Mouse (Mus musculus) frontal cortex, adult (tissue): ENCODE data around the gene Acbd4.

ENCODE experiments used
- ATAC-seq: cut with Nextera tagmentation; 2 replicates; pipeline ENCODE4 v1.9.2; 2017; ENCODE audit warnings: mild to moderate bottlenecking, moderate library complexity, mixed read lengths; ENCODE audit not compliant: low TSS enrichment

Acbd4 gene

DNA sequence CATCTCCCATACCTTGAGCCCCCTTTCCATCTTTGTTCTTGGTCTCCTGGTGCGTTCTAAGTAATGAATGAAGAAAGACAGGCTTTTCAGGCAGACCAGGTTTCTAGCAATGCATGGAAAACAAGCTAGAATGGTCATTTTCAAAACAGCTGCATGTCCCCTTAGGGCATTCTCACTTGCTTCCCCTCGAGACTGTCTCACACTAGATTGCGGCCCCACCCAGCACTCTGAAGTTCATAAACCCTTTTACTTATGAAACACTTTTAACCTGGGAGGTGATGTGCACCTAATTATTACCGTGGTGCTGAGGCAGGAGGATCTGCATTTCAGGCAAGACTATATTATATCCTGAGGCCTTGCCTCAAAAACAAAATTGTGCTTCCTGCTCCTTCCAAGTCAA, 12.3 kb downstream of the Acbd4 start:
- ATAC-seq, result no peak

DNA sequence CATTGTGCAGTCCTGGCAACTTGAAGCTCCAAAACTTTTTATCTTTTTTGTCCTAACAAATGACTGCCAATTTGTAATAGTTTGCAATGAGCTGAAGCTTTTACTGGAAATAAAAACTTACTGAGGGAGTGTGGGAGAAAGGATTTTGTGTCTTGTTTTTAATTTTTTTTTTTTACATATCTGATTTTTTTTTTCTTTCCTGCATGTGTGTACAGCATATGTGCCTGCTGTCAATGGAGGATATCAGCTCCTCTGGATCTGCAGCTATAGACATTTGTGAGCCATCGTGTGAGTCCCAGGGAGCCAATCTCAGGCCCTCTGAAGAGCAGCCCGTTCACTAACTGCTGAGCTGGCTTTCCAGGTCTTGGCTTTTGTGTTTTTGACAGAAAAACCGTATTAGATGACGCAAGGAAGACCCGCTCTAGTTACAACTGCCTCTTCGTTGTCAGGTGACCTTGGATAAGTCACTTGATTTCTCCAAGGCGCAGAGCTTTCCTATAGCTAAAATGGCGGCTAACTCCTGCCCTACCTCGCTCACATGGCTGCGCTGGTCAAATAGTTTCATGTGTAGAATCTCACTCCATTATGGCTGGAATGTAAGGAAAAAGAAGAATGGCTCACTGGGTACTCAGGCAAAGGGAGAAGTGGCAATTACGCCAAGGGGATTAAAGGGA, 12.9 kb downstream of the Acbd4 start:
- no peak for ATAC-seq

- ATAC-seq, result peak; percentile 38
Measured at GRCm38 (mm10) chr11:103115163-103116007, 13.9 kb downstream of the Acbd4 start.

- peak; percentile 91 for ATAC-seq
Measured at GRCm38 (mm10) chr11:103116008-103116818, 14.7 kb downstream of the Acbd4 start, which contains the start of gene Hexim1. Gene Hexim1 (plus strand): TSS chr11:103116231.

GRCm38 (mm10) chr11:103116959-103117590, 15.6 kb downstream of the Acbd4 start:
- peak; percentile 24; the same call in 1 of the 2 replicates for ATAC-seq

GRCm38 (mm10) chr11:103117591-103118009, 16.1 kb downstream of the Acbd4 start:
- no peak for ATAC-seq

DNA sequence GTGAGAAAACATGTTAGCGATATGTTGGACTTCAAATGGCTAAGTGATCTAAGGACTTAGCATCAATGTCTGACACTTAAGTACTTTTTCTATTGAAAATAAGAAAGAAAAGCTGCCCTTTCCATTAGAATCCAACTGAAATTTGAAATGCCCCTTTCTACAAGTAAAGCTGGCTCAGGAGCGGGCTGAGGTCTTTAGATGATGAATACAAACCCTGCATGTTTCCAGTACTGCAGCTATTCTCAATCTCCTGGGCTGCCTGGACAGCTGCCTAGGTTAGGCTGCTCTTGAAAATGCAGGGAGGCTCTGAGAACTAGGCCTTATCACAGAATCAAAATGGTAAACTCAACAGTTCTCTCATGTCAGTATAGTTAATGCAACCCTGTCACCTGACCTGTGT, 17.4 kb downstream of the Acbd4 start:
- no peak for ATAC-seq

DNA sequence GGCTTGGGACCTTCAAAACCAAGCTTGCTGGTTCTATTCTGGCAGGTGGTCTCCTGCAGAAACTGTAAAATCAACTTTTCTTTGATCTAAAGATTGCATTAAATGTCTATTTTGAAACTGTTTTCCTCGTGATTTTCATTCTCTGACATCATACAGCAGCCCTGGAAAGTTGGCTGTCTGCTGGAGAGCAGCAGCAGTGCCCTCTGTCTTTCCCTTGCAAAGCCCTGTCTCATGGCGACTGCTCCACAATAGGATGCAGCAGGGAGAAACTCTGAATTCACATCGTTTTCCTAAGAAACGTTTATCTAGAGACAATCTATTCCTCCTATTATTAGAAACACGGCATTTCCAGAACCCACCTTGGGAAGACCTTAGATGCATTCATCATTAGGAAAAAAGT, 18.1 kb downstream of the Acbd4 start:
- ATAC-seq, result no peak

GRCm38 (mm10) chr11:103120315-103120714, 18.8 kb downstream of the Acbd4 start:
- ATAC-seq, result no peak

DNA sequence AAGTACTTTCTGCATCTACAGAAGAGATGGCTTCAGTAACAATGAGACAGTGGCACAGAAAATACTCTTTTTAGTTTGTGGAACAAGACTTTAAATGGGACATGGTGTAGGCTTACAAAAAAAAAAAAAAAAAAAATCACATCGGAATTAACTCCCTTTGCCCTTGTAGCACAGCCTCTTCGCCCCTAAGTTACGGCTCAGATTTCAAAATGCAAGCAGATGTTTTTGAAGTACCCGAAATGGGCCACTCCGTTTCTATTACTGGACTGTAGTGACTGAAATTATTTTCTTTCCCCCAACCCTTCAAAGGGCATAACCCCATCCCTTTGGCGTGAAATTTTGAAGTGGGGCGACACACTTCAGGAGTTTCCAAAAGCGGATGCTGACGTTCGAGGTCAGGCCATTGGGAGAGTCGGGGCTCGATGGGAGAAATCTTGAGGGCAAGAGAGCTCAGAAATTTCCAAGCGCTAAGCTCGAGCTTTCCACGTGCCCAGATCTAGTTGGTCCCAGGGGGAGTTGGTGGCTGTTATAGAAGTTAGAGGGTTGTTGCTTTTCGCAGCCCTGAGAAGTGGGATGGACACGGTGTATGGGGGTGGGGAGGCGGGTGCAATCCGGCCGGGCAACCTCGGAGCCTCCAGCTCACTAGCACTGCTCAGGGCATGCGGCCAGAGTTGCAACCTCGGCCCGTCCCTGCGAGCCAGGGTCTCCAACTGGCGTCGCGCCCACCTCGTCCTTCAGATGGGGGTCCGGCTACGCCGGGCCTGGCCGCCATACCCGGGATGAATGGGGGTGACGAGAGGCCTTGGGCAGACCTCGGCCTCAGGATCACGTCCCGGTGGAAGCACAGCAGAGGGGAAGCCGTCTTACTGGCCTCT, 30.5 kb downstream of the Acbd4 start, which contains the start of gene Hexim2:
Hexim2 (plus strand) TSS at position 729 of the 875 bp plus-strand sequence.
- peak; percentile 14; the same call in 1 of the 2 replicates for ATAC-seq

DNA sequence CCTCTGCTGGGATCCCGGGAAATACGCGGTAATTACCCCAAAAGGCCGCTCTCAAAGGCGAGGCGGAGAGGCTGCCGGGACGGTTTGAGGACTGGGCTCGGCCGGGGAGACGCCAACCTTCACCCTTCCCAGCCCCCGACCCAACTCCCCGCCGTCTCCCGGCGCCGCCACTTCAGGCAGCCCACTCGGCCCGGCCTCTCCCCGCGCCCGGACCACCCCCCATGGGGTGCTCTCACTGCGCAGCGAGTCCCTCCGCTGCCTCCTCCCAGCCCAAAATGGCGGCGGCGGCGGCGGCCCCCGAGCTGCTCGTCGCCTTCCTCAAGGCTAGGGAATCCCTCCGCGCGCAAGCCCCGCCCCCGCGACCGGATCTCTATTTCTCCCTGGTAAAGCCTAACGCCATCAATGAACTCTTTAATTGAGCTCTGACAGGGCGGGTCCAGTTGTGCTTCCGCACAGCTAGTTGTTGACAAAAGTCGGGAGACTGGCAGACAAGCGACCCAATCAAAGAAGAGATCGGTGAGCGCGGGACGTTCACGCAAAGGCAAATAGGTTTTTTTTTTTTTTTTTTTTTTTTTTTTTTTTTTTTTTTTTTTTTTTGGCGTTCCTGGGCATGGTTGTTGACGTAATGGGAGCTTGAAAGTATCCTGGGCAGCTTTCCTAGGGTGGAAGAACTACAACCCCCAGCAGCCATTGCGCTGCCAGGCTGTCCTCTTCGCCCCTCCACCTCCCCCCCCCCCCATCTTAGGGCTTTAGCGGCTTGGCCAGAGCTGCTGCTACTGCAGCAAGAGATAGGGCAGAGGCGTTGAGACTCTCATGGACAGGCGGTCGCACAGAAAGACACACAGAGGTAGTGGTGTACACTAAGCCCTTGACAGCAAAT, 31.3 kb downstream of the Acbd4 start:
- peak; percentile 91 for ATAC-seq

DNA sequence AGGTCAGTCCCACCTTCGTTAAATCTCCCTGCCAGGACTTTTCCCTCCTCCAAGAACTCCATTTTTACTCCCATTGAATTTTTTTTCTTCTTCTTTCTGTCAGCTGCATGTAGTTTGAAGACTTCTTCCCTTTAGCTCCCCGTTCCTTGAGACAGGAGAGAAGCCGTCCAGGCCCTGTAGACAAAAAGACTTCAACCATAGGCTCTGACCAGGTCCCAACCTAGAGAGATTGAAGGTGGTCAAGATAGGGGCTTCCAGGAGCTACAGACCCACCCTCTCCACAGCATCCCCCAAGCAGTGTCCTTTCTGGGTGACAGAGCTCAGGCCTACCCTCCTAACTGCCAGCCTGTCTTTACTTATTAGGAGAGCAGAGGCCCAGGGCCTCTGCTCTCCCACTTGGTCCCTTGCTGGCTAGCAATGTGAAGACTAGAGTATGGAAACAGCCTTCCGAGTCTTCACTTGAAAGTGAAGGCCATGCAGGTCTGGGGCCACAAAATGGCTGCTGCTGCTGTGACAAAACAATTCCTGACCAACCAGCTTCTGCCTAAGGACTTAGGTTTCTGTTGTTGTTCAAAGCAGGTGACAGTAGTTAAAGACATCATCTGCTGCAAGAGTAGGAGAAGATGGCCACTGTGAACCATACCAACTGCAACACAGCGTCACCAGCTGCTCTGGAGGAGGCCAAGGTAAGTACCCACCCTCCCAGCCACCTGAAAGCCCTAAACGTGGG, 32.1 kb downstream of the Acbd4 start:
- ATAC-seq, result no peak

GRCm38 (mm10) chr11:103134221-103134620, 32.7 kb downstream of the Acbd4 start:
- ATAC-seq, result no peak

DNA sequence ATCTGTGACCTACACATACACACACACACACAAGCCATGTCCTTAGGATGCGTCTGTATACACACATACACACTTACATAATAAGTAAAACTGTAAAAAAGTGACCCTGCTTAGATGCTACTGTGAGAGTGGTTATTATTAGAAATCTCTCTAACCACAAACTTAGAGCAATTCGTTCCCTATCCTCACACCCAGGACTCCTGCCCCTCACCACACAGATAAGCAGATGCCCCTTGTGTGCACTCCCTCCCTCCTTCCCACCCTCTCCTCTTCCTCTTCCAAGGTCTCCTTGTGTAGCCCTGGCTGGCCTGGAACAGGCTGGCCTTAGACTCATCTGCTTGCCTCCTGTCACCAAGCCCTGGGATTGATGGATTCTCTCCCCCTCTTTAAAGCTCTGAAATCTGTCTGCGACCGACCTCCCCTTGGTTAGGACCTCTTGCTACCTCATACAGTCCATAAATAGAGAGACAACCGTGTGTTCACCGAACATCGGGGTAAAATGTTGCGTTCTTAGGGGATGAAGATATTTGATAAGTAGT, 34.6 kb downstream of the Acbd4 start:
- ATAC-seq, result no peak

- no peak for ATAC-seq
Measured at GRCm38 (mm10) chr11:103139951-103140762, 38.7 kb downstream of the Acbd4 start.

- ATAC-seq, result no peak
Measured at GRCm38 (mm10) chr11:103140763-103141100, 39.2 kb downstream of the Acbd4 start.

- ATAC-seq, result no peak
Measured at GRCm38 (mm10) chr11:103141101-103141943, 39.8 kb downstream of the Acbd4 start.
